Mouse (Mus musculus): ENCODE data around the gene Ugt1a8.

GRCm38 (mm10) chr1:88230421-88230820 lies 142.8 kb downstream of the Ugt1a8 start:
- TF ChIP-seq POLR2A (IDR thresholded peaks at IDR 0.05; ENCODE audit: low read depth, low read length) (no peak), CTCF (conservative IDR thresholded peaks at IDR 0.05; ENCODE audit: insufficient read depth, insufficient read length, low read depth, low read length) (no peak)
